Mouse (Mus musculus) liver, adult 2 months (tissue): ENCODE results near the gene 1700030J22Rik.

Experiments
- CTCF ChIP-seq: fragments of 200-500 bp; IDR thresholded peaks from 2 replicates; pipeline ENCODE4 v1.5.1; 2011; ENCODE audit warnings: low read depth, low read length, control low read depth
- POLR2A ChIP-seq: fragments of 200-500 bp; IDR thresholded peaks from 2 replicates; pipeline ENCODE4 v1.6.1; 2011; ENCODE audit warnings: low read length, control low read depth; ENCODE audit not compliant: insufficient read depth; ENCODE audit errors: extremely low read depth

- TF ChIP-seq POLR2A (no peak), CTCF (no peak)
Observed at GRCm38 (mm10) chr8:117017006-117017405, 38.2 kb upstream of the 1700030J22Rik start.
